Mouse (Mus musculus): ENCODE measurements around the gene Rusc2.

DNA sequence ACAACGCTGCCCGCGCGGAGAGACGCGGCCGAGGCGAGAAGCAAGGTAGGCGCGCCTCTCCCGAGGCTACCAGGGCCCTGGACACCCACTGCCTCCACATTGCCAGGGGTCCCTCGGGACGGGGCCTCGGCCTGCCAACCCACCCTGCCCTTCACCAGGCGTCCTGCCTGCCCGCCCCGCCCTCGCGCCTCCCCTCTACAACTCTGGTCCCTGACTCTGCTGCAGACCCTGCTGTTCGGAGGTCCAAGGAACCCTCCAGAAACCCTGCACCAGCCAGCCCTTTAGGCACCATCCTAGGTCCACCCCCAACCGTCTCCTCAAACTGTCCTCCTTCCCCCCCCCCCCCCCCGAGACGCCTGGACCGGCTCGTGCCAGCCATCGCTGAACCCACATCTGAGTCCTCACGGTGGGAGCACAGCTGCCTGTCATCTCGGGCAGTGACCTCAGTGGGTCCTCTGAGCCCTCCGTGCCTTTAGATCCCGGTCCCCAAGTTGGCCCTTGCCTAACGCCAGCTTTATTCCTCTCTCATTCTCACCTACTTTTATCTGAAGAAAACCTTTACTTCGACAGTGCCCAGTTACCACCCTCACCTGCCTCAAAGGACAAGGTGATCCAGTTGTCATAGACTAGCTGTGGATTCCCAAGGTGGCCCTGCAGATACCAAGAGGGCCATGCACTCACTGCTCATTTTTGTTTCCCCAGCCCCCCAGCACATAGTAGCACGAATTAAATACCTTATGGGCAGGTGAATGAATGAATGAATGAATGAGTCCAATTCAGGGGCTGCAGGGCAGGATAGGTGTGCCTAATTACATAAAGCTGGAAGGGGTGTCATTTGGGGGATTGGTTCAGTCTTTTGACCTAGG lies 609 bp downstream of the Rusc2 start:
- TF ChIP-seq CTCF (IDR thresholded peaks at IDR 0.05; ENCODE audit: extremely low read depth, insufficient read depth, low read length) (no peak), POLR2A (IDR thresholded peaks at IDR 0.05; ENCODE audit: extremely low read depth, insufficient read depth, low read length) (no peak)
